Mouse (Mus musculus) embryonic facial prominence, embryonic 15.5 days (tissue): ENCODE measurements around the gene Sncg. TPM values are rescaled to one million over a fixed set of nuclear protein-coding genes. Genes with fewer than 3 reads are reported as not detected.

Source experiments
- ATAC-seq: fragments of 200-750 bp; cut with Nextera tagmentation; 2 replicates; pipeline ENCODE4 v1.8.0; 2017; ENCODE audit warnings: low read depth, moderate TSS enrichment; ENCODE audit not compliant: insufficient number of reproducible peaks, low FRiP score, low TSS enrichment
- H3K27ac ChIP-seq: fragments of 300-500 bp; sonication (generic); replicated peaks from 2 replicates; pipeline ENCODE4 v1.5.1; 2015; ENCODE audit warnings: mild to moderate bottlenecking, inconsistent platforms
- H3K27me3 ChIP-seq: fragments of 300-500 bp; sonication (generic); 2 replicates; pipeline ENCODE4 v1.6.1; 2015; ENCODE audit warnings: inconsistent platforms
- H3K36me3 ChIP-seq: fragments of 300-500 bp; sonication (generic); 2 replicates; pipeline ENCODE4 v1.6.1; 2015; ENCODE audit warnings: mild to moderate bottlenecking, inconsistent platforms
- H3K4me1 ChIP-seq: fragments of 300-500 bp; sonication (generic); 2 replicates; pipeline ENCODE4 v1.6.1; 2015; ENCODE audit warnings: inconsistent platforms
- H3K4me2 ChIP-seq: fragments of 300-500 bp; sonication (generic); replicated peaks from 2 replicates; pipeline ENCODE4 v1.6.1; 2015; ENCODE audit warnings: mild to moderate bottlenecking, inconsistent platforms
- H3K4me3 ChIP-seq: fragments of 300-500 bp; sonication (generic); replicated peaks from 2 replicates; pipeline ENCODE4 v1.5.1; 2015; ENCODE audit warnings: mild to moderate bottlenecking, inconsistent platforms
- H3K9ac ChIP-seq: fragments of 300-500 bp; sonication (generic); 2 replicates; pipeline ENCODE4 v1.6.1; 2015; ENCODE audit warnings: inconsistent platforms
- H3K9me3 ChIP-seq: fragments of 300-500 bp; sonication (generic); replicated peaks from 2 replicates; pipeline ENCODE4 v1.6.1; 2016; ENCODE audit warnings: inconsistent platforms
- WGBS: fragments of 180-500 bp; shearing (Covaris S2); methylation state at CpG from one replicate; pipeline ENCODE4 v1.1.7; 2015; 5-methylcytosine and 5-hydroxymethylcytosine counted together
- polyA plus RNA-seq: library from polyadenylated mRNA; unstranded; fragments of >200 nt; fragmentation: Nextera tagmentation; extraction: Ambion mirVana; gene quantifications from 2 replicates; pipeline ENCODE4 v1.2.1, GENCODE M21; 2015

Gene Sncg
- polyA plus RNA-seq, 1 experiment from 2014 or later, result 6.3 TPM

DNA sequence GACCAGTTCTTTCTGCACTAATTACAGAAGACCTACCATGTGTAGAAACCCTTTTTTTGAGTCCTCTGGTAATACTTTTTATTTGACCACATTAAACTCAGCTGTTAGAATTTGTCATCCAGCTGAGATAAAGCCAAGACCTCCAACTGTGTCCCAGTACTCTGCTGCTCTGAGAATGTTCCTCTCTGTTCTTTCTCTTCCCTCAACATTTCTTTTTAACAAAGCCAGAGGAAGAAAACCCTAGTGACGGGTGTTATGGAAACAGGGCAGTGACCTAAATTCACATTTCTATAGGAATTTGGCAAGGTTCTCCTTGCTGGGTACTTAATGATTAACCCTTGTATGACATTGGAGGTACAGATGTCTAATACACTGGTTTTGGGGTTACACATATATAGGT lies 35.1 kb downstream of the Sncg start:
- H3K4me1 ChIP-seq, result no peaks in the 10 kb centered on the region
- peaks cover 81% of the 10 kb centered on the region for H3K36me3 ChIP-seq
- 61% methylated on average over 1 of the region's 1 CpGs for WGBS

DNA sequence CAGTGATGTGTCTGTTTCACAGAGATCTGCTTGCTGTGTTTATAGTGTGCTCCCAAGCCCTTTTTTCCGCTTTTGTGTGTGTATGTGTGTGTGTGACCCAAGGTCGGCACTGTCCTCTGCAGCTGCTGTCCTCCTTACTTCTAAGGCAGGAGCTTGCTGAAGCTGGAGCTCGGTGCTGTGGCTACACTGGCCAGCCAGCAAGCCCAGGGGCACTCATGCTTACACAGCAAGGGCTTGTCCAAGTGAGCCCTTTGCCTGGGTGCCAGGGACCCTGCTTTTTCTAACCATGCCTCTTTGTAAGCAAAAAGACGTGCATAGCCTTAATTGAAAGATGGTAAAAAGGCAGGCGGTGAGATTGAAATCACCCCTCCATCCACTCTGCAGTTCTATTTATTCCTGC lies 42.1 kb downstream of the Sncg start:
- ATAC-seq, result no peak
- no peaks in the 10 kb centered on the region for H3K27me3 ChIP-seq
- no peak overlapping the region for H3K4me3 ChIP-seq
- H3K4me2 ChIP-seq, result no peak overlapping the region
- no peak overlapping the region for H3K27ac ChIP-seq
- H3K4me1 ChIP-seq, result no peaks in the 10 kb centered on the region
- no peak overlapping the region for H3K9ac ChIP-seq
- 90% methylated on average over 5 of the region's 5 CpGs for WGBS
- peaks cover 68% of the 10 kb centered on the region for H3K36me3 ChIP-seq
- H3K9me3 ChIP-seq, result no peaks in the 10 kb centered on the region

More for the DNA sequence above, 35.1 kb downstream of the Sncg start:
- H3K9ac ChIP-seq, result no peak overlapping the region
- H3K27me3 ChIP-seq, result no peaks in the 10 kb centered on the region
- no peak overlapping the region for H3K27ac ChIP-seq
- no peaks in the 10 kb centered on the region for H3K9me3 ChIP-seq
- H3K4me3 ChIP-seq, result no peak overlapping the region
- ATAC-seq, result no peak
- H3K4me2 ChIP-seq, result no peak overlapping the region

DNA sequence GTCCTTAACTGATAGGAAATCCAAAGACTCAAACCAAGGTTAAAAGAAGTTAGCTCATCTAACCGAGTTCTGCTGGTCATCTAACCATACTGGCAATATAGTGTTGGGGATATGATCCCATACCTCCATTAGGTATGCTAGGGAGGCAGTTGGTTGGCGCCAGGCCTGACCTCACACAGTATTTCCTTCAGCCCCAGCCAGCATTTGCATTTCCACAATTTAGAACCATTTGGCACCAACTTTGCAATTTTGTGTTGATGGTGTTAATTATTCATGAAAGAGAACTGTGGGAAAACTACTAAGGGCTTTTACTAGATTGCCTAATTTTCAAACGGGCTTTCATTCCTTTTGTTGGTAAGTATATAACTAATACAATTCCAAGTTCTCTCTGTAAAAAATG lies 42.7 kb downstream of the Sncg start:
- peaks cover 63% of the 10 kb centered on the region for H3K36me3 ChIP-seq
- no peak overlapping the region for H3K9ac ChIP-seq
- H3K4me2 ChIP-seq, result no peak overlapping the region
- 89% methylated on average over 3 of the region's 3 CpGs for WGBS
- no peak overlapping the region for H3K27ac ChIP-seq
- H3K9me3 ChIP-seq, result no peaks in the 10 kb centered on the region
- ATAC-seq, result no peak
- H3K27me3 ChIP-seq, result no peaks in the 10 kb centered on the region
- no peaks in the 10 kb centered on the region for H3K4me1 ChIP-seq
- H3K4me3 ChIP-seq, result no peak overlapping the region

DNA sequence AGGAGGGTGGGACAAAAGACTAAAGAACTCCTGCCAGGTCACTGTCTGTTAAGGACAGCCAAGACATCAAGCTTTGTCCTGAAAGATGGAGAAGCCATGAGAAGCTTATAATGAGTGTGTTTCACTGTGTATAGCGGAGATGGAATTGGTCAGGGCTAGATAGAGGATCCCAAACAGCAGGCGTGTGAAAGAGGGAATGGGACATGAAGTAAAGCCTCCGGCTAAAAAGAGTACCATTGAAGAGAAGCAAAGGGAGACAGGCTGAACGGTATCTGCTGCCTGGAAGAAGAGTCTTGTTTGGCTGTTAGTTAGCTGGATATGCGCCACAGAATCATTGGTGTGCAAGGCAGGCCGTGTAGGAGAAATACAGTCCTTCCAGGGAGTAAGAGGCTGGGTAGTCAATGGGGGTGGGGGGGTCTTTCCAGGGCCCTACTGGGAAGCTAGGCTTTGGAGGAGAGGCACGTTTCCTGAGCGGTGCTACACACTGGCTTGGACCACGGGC lies 43.9 kb downstream of the Sncg start:
- no peak for ATAC-seq
- peaks cover 56% of the 10 kb centered on the region for H3K36me3 ChIP-seq

DNA sequence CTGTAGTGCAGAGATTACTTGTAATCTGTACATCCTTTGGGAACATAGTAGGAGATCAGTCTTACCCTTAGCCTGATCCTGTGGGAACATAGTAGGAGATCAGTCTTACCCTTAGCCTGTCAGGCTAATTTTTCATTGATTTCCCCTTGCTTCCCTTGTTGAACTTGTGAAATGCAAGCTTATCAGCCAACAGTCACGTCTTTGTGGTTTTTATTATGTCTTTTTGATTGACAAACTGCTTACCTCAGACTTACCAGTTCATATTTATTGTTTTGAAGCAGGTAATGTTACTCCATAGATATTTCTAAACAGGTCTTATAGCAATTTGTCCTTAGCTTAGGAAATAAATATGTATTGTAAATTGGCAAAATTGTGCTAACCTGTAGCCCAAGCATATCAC lies 47.0 kb downstream of the Sncg start:
- H3K4me3 ChIP-seq, result no peak overlapping the region
- H3K36me3 ChIP-seq, result peaks cover 55% of the 10 kb centered on the region
- H3K9me3 ChIP-seq, result no peaks in the 10 kb centered on the region
- H3K9ac ChIP-seq, result no peak overlapping the region
- no peak overlapping the region for H3K27ac ChIP-seq
- ATAC-seq, result no peak
- H3K27me3 ChIP-seq, result no peaks in the 10 kb centered on the region
- WGBS, result 68% methylated on average over 1 of the region's 1 CpGs
- no peaks in the 10 kb centered on the region for H3K4me1 ChIP-seq
- H3K4me2 ChIP-seq, result no peak overlapping the region

More for the DNA sequence above, 43.9 kb downstream of the Sncg start:
- H3K4me1 ChIP-seq, result no peaks in the 10 kb centered on the region
- no peaks in the 10 kb centered on the region for H3K27me3 ChIP-seq
- no peak overlapping the region for H3K27ac ChIP-seq
- H3K9me3 ChIP-seq, result no peaks in the 10 kb centered on the region
- no peak overlapping the region for H3K4me2 ChIP-seq
- WGBS, result 94% methylated on average over 9 of the region's 9 CpGs
- H3K9ac ChIP-seq, result no peak overlapping the region
- no peak overlapping the region for H3K4me3 ChIP-seq

DNA sequence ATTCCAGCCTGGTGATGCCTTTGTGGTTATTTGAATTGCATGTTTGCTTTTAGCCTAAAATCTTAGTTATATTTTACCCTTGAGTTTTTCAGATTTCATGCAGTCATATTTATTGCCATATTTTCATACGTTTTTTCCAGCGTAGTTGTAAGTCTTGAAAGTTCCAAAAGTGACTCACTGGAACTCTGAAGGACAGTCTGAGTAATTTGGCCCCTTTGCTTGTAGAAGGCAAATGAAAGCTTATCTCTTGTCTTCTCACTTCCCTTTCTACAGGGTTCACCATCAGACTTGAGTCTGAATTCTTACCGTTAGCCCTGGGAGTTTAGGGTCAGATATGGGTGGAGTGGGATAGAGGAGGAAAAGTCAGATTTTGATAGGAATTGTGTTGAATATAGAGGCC lies 48.0 kb downstream of the Sncg start:
- no peak overlapping the region for H3K4me3 ChIP-seq
- 88% methylated on average over 3 of the region's 3 CpGs for WGBS
- no peaks in the 10 kb centered on the region for H3K4me1 ChIP-seq
- no peak for ATAC-seq
- no peak overlapping the region for H3K4me2 ChIP-seq
- H3K27me3 ChIP-seq, result no peaks in the 10 kb centered on the region
- H3K36me3 ChIP-seq, result peaks cover 54% of the 10 kb centered on the region
- H3K9ac ChIP-seq, result no peak overlapping the region
- no peak overlapping the region for H3K27ac ChIP-seq
- no peaks in the 10 kb centered on the region for H3K9me3 ChIP-seq

DNA sequence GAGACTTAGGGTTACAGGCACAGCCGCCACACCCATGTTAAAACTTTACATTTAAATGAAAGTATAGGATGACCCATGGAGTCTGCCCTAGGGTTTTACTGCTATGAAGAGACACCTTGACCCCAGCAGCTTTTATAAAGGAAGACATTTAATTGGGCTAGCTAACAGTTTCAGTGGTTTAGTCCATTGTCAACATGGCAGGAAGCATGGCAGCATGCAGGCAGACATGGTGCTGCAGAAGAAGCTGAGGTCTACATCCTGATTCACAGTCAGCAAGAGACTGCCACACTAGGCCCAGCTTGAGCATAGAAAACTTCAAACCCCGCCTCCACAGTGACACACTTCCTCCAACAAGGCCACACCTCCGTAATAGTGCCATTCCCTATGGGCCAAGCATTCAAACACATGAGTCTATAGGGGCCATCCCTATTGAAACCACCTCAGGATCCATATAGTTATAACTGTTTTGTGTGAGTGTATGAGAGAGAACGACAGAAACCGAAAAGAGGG lies 51.0 kb downstream of the Sncg start:
- Histone ChIP-seq H3K27ac (no peak overlapping the region), H3K9me3 (no peaks in the 10 kb centered on the region), H3K4me1 (no peaks in the 10 kb centered on the region), H3K36me3 (peaks cover 46% of the 10 kb centered on the region), H3K4me3 (no peak overlapping the region), H3K9ac (no peak overlapping the region), H3K27me3 (no peaks in the 10 kb centered on the region), H3K4me2 (no peak overlapping the region)
- WGBS, result 96% methylated on average over 5 of the region's 5 CpGs
- no peak for ATAC-seq

Other genes starting within 250 kb of the Sncg start
- 0.22 and 0.35 TPM in 2 replicates for gene Npy4r, start 222.3 kb downstream of the Sncg start, polyA plus RNA-seq
- 1.8 and 2.0 TPM in 2 replicates for gene Gprin2, start 173.1 kb downstream of the Sncg start, polyA plus RNA-seq
- gene Syt15, start 155.2 kb downstream of the Sncg start, polyA plus RNA-seq, result 1.2 TPM in 2 replicates
- 12.2 and 13.1 TPM in 2 replicates for gene Shld2, start 64.3 kb downstream of the Sncg start, polyA plus RNA-seq
- gene Glud1, start 64.1 kb downstream of the Sncg start, polyA plus RNA-seq, result 73.8 and 74.1 TPM in 2 replicates
- gene Fam25c, start 19.4 kb downstream of the Sncg start, polyA plus RNA-seq, result 154 and 196 TPM in 2 replicates
- gene Mmrn2, start 676 bp upstream of the Sncg start, polyA plus RNA-seq, result 8.4 and 8.8 TPM in 2 replicates
- gene Bmpr1a, start 128.6 kb upstream of the Sncg start, polyA plus RNA-seq, result 51.0 and 54.2 TPM in 2 replicates
- gene 9230112D13Rik, start 148.0 kb upstream of the Sncg start, polyA plus RNA-seq, result not detected in 2 replicates
- 25.9 and 33.6 TPM in 2 replicates for gene Ldb3, start 213.9 kb upstream of the Sncg start, polyA plus RNA-seq
- gene Opn4, start 225.4 kb upstream of the Sncg start, polyA plus RNA-seq, result 0.45 and 0.46 TPM in 2 replicates